Mouse (Mus musculus): ENCODE data around the gene Baat.
A peak's percentile ranks its signal among the peaks of the same experiment; 100 is the strongest.
"Not testable (repeated sequence)": the region's sequence is repeated elsewhere in the genome, so short reads cannot be mapped to it uniquely, and the experiment has no call there.

Gene Baat

DNA sequence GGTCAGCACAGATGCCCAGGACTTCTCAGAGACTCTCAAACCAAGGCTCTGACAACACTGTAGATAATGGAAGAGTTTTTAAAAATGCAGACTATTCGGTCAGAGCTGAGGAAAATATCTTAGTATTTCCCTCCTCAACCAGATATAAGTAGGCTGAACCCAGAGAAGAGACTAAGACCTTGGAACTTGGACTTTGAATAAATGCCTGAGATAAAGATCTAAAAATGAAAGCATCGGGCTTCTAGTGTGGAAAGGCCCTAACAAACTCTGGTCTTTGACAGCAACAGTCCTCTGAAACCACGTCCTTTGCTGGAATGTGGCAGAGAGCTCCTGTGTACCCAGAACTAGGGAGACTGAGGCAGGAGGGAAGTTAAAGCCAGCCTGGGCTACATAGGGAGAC is at the start of gene Baat:
Gene Baat (minus strand): TSS at position 172 of the 400 bp plus-strand sequence.
- no peak for DNase-seq

DNA sequence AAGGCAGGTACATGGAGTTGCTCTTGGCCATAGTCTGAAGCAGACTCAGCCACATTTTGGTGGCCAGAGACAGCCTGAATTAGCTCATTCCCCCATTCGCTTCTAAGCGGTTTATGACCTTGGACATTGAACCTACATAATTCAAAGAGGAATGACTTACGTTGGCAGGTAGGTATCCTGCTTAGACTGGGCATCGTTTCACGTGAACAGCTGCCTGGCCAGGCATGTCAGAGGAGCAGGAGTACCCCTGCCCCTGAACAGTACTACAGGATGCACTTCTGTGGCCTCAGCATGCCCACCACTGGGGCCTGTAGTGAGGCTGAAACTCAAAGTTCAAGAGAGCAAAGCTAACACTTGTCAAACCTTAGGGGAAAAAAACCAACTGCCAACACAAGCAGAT is 47.0 kb upstream of the Baat start:
- DNase-seq, result peak; percentile 22 to 64

DNA sequence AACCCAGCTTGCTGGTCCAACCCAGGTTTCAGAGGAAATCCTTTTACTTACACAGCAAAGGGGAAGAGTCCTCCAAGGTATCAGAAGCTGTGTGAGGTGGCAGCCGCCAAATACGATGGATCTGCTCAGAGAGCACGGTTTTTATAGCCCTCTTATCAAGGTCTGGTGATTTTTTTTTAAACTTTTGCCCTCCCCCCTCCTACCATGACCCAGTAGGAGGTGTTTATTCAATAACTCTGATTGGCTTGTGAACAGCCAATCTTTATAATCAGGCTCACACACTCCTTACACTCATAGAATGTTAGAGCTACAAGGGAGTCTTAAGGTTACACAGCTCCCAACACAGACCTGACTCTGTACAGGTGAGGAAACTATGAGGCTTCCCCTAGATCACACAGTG is 43.0 kb upstream of the Baat start, which contains the start of gene Aldob:
Gene Aldob (minus strand): TSS at position 164 of the 400 bp plus-strand sequence.
- DNase-seq, result peak; percentile 37 to 59

DNA sequence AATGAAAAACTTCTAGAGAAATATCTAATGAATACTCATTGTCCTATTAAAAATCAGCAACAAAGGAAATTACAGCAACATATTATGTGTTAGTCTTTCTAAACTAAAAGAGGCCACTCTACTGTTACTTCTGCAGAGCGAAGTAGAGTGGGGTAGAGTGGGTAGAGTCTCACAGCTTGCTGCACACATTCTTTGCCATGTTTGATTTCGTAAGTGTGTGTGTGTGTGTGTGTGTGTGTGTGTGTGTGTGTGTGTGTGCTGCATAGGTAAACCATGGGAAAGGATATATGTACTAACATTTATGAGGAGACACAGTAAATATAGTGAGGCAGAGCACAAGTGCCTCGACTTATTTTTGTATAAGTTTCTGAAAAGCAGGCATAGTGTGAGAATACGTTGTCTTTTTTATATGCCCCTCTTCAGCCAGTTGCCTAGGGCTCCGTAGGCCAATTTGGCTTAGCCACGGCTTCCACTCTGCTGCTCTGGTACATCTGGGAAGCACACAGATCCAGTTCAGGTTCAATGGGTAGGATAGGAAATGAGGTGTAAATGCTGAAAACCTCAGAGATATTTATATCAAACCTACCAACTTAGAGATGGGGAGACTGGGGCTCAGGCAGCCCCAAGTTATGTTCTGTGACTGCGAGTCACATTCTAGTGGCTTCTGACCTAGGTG is 41.3 kb upstream of the Baat start:
- DNase-seq, result no peak

DNA sequence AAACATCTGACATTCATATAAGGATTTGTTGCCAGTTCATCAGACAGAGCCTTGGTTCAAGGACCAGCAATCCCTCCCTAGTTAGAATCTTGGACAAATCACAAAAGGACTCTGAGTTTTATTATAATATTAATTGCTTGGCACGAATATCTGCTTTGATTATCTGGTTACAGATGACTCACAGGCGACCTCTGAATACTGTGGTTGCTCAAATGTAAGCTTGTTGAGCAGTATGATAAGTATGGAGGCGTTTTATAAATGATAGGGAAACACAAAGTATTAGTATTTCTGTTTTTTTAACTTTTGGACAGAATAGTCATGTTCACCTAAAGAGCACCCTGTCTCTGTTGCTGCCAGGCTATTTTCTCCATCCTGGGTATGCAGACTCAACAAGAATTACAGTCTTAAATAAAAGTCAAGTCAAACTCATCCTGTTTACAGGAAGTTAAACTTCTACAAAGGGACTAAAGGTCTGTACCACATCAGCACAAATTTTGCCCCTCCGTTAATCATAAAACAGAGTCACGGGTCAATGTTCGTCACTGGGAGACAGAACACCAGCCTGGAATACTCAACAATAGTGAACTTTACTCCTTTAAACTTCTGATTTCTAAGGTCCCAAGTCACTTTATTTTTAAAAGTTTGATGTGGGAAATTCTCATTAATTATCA is 40.7 kb upstream of the Baat start:
- no peak for DNase-seq

DNA sequence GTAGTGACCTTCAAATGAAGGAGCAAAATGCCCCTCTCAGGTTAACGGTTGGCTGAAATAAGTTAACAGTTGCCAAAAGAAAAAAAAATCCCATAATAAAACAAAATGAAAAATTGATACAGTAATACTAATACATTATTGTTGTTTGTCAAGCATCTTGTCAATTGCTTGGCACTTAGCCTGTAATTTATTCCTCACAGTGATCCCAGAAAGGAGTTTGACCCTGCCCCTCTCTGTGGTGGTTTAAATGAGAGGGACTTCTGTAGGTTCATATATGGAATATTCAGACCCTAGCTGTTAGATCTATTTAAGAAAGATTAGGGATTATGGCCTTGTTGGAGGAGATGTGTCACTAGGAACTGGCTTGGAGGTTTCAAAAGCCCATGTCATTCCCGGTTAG is 39.7 kb upstream of the Baat start:
- no peak for DNase-seq

DNA sequence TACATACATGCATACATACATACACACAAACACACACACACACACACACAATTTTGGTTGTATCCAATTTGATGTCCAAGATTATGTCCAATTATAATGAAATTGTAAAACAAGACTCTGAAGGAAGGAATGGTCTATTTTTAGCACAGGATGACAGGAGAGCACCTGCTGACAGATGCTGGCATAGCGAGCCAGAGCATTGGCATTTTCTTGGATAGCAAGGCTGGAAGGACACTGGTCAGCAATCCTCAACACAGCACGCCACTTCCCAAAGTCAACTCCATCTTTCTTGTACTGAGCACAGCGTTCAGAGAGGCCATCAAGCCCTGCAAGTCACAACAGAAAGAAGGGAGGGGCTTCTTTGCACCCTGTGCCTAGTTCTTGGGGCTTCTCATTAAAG is 34.6 kb upstream of the Baat start:
- no peak for DNase-seq

DNA sequence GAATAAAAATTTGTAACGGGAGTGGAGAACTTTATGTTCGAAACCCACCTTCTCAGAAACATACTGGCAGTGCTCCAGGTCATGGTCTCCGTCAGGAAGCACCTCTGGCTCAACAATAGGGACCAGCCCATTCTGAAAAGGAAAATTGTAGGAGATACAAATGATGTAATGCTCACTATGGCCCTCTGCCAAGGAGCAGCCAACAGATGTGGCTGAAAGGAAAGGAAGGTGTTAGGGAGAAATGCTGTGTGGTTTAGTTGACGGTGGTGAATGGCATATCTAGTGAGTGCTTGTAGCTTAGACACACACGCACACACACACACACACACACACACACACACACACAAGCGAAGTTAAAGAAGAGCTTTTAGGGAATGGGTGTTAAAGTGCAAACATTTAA is 33.3 kb upstream of the Baat start:
- DNase-seq, result no peak

DNA sequence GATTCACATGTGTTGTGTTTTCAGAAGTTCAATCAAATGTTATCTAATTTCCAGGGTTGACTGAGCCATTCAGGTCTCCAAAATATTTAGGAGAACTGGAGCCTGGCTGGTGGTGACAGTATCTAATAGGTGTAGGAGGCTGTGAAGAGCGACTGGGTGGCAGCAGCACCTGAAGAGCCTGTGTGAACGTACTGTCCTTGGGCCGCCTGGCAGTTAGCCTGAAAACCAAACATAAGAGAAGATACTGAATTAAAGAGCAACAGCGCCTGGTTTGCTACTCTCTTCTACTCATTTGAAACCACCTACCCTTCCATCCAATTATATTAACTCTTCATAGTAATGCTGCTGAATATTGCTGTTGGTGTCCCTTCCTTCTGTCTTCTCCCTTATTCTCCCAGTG is 30.3 kb upstream of the Baat start:
- no peak for DNase-seq

DNA sequence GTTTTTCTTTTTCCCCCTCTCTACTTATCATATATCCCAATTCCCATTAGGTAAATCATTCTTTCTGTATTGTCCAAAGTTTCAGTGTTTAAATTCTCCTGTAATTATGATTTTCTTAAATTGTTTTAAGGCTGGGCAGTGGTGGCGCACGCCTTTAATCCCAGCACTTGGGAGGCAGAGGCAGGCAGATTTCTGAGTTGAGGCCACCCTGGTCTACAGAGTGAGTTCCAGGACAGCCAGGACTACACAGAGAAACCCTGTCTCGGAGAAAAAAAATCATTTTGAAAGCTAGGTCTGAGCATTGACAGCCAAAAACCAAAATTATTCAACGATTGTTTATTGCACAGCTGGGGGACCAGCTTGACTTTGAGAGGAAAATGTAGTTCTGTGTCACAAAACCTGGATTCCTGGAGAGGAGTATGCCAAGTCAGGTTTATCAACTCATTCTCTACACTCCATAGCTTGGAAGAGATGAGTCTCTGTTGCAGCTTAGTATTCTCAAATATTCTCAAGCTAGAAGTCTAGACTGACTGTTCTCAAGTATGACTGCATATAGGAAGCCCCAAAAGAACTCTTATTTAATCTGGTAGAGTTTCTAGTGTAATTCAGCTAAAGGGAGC is 29.4 kb upstream of the Baat start:
- DNase-seq, result no peak

DNA sequence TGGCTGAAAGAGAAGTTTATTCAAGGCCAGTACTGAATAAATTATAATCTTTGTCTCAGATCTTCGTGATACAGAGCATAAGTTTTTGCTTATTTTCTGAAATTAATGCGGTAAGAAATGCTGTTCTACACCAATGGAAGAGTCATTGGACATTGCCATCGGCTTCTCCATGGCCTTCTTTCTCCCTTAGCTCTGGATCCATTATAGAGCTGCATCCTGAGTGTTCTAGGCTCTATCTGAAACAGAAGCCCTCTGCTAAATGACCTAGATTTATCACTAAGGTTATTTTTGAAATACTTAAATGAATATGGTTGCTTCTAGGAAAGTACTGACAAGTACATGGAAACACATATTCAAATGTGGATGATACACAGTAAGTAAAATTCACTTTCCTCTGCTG is 28.7 kb upstream of the Baat start:
- no peak for DNase-seq

DNA sequence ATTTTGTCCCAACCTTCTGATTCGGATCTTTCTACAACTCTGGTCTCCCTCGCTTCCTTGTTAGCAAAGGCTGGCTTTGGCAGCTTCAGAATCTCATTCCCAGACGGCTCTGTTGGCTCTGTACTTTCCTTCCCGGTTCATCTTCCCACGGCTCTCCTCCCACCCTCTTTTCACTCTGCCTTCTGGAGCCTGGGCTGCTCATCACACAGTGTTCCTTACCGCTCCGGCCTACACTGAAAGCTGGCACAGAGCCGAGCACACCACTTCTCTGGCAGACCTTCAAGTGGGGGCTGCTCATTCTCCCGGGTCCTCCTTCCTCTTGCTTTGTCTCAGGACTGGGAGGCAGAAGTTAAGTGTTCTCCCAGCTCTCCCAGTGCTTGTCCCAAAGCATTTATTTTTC is 16.2 kb upstream of the Baat start:
- peak in 1 of 2 experiments; percentile 11 for DNase-seq

DNA sequence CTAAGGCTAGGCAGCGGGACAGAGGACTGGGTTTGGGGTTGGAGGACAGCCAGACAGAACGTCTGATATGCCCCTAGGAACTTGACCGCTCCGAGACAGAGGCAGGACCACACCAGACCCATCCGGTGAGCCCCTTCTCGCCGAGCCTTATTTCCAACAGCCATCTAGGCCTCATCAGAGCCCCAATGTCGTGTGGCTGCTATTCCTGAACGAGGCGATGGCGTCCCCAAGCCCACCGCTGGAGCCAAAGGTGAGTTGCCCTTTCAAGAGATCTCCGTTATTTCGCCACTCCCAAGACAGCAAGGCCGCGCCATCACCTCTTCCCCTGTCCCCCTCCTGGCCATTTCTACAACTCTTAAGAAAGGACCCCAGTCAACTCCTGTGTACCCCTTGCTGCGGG is 15.0 kb upstream of the Baat start:
- no peak for DNase-seq

DNA sequence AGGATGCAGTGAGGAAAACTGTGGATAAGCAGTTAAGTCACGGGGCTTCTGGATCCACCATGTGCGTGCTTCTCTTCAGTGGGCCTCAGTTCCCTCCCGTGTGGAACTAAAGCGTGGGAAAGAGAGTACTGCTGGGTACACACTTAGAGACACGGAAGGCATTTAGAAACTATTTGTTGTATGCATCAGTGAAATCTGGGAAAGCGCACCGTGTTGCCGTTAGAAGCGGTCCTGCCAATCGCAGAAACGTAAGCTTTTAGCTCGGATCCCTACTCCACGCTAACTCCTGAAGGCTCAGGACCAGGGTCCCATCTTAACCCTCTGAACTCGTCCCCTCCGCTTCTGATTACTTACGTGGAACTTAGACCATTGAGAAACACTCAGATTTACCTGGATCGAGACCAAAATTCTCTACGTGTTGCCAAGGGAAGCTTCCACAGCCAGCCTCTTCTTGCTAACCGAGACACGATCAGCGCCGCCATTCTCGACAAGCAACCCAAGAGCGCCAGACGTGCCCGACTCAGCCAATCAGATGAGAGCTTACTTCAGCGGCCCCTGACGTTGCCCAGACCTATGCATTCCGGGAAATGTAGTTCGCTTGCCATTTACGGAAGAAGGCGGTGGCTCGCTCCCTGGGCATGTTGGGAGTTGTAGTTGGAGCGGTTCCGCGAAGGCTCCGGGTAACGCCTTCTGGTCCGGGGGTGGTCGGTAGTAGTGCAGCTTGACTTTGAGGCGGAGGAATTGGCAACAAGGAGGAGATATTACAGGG is 14.4 kb upstream of the Baat start, which contains the start of the genes Mrpl50 and Zfp189:
Gene Mrpl50 (minus strand): TSS at position 522 of the 769 bp plus-strand sequence.
Gene Zfp189 (plus strand): TSS at position 605 of the 769 bp plus-strand sequence.
- DNase-seq, result peak; percentile 89 to 95

DNA sequence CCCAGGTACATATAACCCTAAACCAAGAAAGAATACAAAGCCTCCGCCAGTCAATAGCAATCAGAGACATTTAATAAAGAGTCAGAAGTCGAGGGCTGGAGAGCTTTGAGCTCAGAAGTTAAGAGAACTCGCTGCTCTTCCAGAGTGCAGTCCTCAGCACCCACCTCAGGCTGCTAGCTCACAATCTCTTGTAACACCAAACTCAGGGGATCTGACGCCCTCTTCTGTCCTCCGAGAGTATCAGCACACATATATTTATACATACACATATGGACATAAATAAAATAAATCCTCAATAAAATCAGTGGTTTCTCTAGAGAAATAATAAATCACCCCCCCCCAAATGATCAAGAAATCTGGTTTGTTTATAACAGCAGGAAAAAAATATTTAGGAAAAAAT is 13.1 kb upstream of the Baat start:
- DNase-seq, result no peak

DNA sequence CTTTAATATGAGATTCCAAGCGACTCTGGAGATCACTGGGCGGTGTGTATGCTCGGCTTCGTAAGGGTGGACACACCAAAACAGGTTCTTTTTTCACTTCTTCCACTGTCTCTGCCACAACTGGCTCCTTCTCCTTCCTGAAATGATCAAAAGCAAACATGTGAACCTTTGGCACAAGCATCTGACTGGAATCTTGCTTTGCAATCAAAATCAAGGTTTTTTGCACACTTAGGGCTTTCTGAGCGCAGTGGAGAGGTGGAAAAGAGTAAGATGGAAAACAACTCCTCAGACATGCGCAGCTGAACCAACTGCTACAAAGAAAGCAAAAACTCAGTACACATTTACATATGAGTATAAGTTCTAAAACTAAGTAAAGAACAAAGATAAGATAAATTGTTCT is 8.1 kb upstream of the Baat start:
- DNase-seq, result no peak

DNA sequence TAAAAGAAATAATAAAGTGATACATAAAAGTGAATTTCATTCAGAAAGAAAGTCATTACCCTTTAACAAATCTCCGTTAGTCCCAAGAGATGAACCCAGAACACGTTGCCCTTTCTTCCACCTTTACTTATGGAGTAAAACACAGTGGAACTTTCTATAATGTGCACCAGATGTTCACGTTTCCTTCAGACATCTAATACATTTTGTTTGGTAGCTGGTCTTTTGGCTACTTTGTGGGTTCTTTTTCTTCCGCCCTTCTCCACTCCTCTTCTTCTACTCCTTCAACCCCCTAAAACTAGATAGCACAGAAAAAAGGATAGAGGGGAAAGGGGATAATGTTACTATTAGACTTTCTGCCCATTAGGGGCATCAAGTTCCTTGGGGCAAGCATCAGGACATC is 6.3 kb upstream of the Baat start:
- no peak for DNase-seq

DNA sequence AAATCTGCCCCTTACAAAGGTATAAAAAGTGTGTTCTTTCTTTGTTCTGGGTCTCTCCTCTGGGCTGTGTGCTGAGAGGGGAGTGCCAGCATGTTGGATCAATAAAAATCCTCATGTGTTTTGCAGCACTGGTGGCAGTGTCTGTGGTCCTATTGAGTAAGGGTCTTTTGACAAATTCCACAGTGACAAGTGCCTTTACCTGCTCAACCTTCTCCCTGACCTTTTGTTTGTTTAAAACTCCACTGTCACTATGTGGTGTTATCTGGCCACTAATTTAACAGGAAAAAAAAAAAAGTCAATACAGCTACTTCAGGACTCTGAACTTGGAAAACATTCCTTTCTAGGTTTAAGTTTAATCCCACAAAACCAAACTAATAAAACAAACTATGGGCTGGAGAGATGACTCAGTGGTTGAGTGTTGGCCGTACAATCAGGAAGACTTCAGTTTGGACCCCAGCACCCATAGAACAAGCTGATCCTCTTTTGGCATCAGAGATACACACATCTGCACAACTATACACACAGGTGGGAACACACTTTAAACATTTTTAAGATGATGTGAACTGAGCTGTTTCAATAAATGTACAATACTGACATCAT is 4.0 kb upstream of the Baat start:
- DNase-seq, result not testable (repeated sequence)

DNA sequence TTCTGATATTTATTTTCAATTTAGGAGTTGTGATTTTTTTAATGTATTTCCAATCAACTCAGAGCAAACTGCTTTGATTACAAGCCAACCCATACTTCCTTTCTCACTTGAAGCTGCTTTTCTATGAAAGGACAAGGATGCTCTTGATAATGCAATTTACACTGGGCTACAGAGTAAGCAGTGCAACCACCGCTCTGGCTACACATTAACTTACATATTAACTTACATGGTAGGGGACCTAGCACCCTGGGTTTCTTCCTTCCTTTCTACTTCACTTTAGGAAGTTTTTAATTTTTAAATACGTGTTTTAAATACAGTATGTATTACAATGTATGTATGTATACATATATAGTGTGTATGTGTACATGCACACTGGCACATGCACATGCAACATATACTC is 2.8 kb upstream of the Baat start:
- DNase-seq, result no peak

DNA sequence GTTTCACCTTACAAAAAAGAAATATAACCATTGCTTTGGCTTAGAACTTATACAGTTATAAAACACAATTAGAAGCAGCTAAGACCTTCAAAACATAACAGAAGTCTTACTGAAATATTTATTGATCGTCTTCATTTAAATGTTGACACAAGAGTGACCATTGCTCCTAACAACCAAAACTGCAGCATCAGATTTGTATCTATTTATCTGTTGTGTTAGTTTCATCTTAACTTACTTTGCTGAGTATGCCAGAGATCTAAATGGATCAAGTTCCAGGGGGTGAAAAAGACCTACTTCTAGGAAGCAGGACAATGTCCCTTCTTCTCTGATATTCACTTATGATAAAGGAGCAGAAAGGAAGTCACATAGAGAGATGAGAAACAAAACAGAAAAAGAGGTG is 2.8 kb downstream of the Baat start:
- no peak for DNase-seq

DNA sequence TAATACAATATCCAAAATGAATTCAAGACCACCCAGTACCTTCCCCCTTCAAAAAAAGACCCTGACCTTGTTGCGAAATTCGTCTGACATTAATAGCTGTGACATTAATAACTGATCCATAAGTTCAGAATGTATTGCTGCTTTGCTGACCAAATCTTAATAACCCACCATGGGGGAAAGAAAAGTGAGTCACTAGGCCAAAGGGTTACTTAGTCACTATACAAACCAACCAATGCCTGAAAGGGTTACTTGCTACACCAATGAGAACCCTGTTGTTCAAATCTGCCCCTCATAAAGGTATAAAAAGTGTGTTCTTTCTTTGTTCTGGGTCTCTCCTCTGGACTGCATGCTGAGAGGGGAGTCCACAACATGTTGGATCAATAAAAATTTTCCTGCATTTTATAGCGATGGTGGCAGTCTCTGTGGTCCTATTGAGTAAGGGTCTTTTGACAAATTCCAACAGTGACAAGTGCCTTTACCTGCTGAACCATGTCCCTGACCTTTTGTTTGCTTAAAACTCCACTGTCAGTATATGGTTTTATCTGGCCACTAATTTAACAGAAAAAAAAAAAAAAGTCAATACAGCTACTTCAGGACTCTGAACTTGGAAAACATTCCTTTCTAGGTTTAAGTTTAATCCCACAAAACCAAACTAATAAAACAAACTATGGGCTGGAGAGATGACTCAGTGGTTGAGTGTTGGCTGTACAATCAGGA is 20.3 kb downstream of the Baat start:
- not testable (repeated sequence) for DNase-seq

DNA sequence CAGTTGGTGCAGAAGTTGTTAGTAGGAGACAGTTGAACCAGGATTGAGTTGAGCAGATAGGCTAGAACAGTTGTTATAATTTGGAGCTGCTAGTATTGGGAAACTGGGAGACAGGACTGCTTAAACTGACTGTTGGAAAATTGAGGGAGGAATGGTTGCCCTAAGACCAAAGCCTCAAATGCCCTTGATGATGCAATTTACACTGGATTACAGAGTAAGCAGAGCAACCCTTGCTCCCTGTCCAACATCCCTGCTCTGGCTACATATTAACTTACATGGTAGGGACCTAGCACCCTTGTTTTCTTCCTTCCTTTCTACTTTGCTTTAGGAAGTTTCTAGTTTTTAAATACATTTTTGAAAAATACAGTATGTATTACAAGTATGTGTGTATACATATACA is 20.9 kb downstream of the Baat start:
- DNase-seq, result peak in 1 of 2 experiments; percentile 8
